Mouse (Mus musculus) MEL (cell line): ENCODE results near the gene Slc16a11.
A peak's percentile ranks its signal among the peaks of the same experiment; 100 is the strongest.

Experiments
- CHD2 ChIP-seq: IDR thresholded peaks from 2 replicates; pipeline ENCODE4 v1.6.1; 2011; ENCODE audit warnings: low read length, improper control_type of control experiment
- CTCF ChIP-seq, 3 experiments: IDR thresholded peaks in 2 of 3; conservative IDR thresholded peaks in 1 of 3; 2 replicates each; pipeline ENCODE4 v1.5.1; 2011 to 2012; ENCODE audit warnings: low read length in 3 of 3, low read depth in 2 of 3, mild to moderate bottlenecking in 2 of 3, improper control_type of control experiment in 1 of 3, inconsistent platforms in 1 of 3, mixed read lengths in 1 of 3, moderate library complexity in 1 of 3; ENCODE audit not compliant: control insufficient read depth in 1 of 3, insufficient read depth in 1 of 3, poor library complexity in 1 of 3, severe bottlenecking in 1 of 3
- EP300 ChIP-seq, 2 experiments: IDR thresholded peaks; 2 replicates each; pipeline ENCODE4 v1.6.1; 2011; ENCODE audit warnings: improper control_type of control experiment in 2 of 2, low read length in 2 of 2, low read depth in 1 of 2, mild to moderate bottlenecking in 1 of 2
- USF1 ChIP-seq: IDR thresholded peaks from 2 replicates; pipeline ENCODE4 v1.6.1; 2014; ENCODE audit warnings: low read depth, mild to moderate bottlenecking, inconsistent platforms, low read length, improper control_type of control experiment, moderate library complexity
- ZKSCAN1 ChIP-seq: IDR thresholded peaks from 2 replicates; pipeline ENCODE4 v1.6.1; 2012; ENCODE audit warnings: low read depth, mild to moderate bottlenecking, inconsistent platforms, low read length, improper control_type of control experiment, moderate library complexity

- TF ChIP-seq CHD2: no peak
- TF ChIP-seq CTCF (IDR thresholded peaks at IDR 0.05 in 2 of 3, conservative IDR thresholded peaks at IDR 0.05 in 1 of 3; ENCODE audit: control insufficient read depth in 1 of 3, insufficient read depth in 1 of 3, low read depth in 2 of 3, low read length in 3 of 3, poor library complexity in 1 of 3, severe bottlenecking in 1 of 3): no peak
- no peak for TF ChIP-seq ZKSCAN1
- peak; percentile 97 for TF ChIP-seq USF1
- no peak for TF ChIP-seq EP300 (IDR thresholded peaks at IDR 0.05; ENCODE audit: low read depth in 1 of 2, low read length in 2 of 2)
Measured at GRCm38 (mm10) chr11:70239541-70240279, 27.2 kb downstream of the Slc16a11 start, which contains the start of the genes Gm21988 and Rnasek.
